Mouse (Mus musculus) granulocyte monocyte progenitor cell, adult 5-6 weeks (primary cell): Measurements from ENCODE around the gene Supt6. TPM values are rescaled to one million over a fixed set of nuclear protein-coding genes. Genes with fewer than 3 reads are reported as not detected.

Source experiments
- ATAC-seq: replicated peaks from 2 replicates; pipeline ENCODE4 v1.8.0; 2016; ENCODE audit warnings: mild to moderate bottlenecking, moderate TSS enrichment, inconsistent platforms; ENCODE audit not compliant: poor library complexity, severe bottlenecking
- total RNA-seq, 2 experiments: library from RNA; stranded (forward) in 1 of 2; stranded (reverse) in 1 of 2; fragments of 200-712, 200-1000 nt in 1 of 2; fragments of >200 nt in 1 of 2; fragmentation: Nextera tagmentation in 1 of 2; gene quantifications; 2 replicates each; pipeline ENCODE4 v1.2.3; 2014 to 2017

Gene Supt6
- total RNA-seq, 2 experiments from 2014 or later, result 35.2 to 39.3 TPM

GRCm38 (mm10) chr11:78183884-78184514 is 61.8 kb downstream of the Supt6 start:
- ATAC-seq, result no peak

- peak; percentile 85 for ATAC-seq
Observed at GRCm38 (mm10) chr11:78182961-78183844, 62.6 kb downstream of the Supt6 start, which contains the start of gene Rpl23a. Rpl23a (minus strand) TSS chr11:78183584.

- ATAC-seq, result no peak
Observed at GRCm38 (mm10) chr11:78182450-78182849, 63.3 kb downstream of the Supt6 start.

- no peak for ATAC-seq
Observed at GRCm38 (mm10) chr11:78181830-78182357, 63.9 kb downstream of the Supt6 start.

- no peak for ATAC-seq
Observed at GRCm38 (mm10) chr11:78180081-78180761, 65.6 kb downstream of the Supt6 start.

GRCm38 (mm10) chr11:78179438-78179999 is 66.3 kb downstream of the Supt6 start:
- ATAC-seq, result no peak

GRCm38 (mm10) chr11:78178859-78179437 is 66.8 kb downstream of the Supt6 start:
- no peak for ATAC-seq

GRCm38 (mm10) chr11:78177903-78178858 is 67.6 kb downstream of the Supt6 start:
- ATAC-seq, result peak; percentile 63

- ATAC-seq, result peak; percentile 45
Observed at GRCm38 (mm10) chr11:78177437-78177836, 68.3 kb downstream of the Supt6 start.

GRCm38 (mm10) chr11:78176905-78177331 is 68.9 kb downstream of the Supt6 start:
- ATAC-seq, result no peak

GRCm38 (mm10) chr11:78176402-78176862 is 69.4 kb downstream of the Supt6 start, which contains the start of the genes Nek8 and Tlcd1:
Nek8 (minus strand) TSS chr11:78176675.
Tlcd1 (plus strand) TSS chr11:78176711.
- ATAC-seq, result peak; percentile 56

GRCm38 (mm10) chr11:78175771-78176401 is 69.9 kb downstream of the Supt6 start:
- no peak for ATAC-seq

GRCm38 (mm10) chr11:78174506-78174905 is 71.3 kb downstream of the Supt6 start:
- no peak for ATAC-seq

GRCm38 (mm10) chr11:78172748-78173383 is 72.9 kb downstream of the Supt6 start:
- no peak for ATAC-seq

GRCm38 (mm10) chr11:78172034-78172747 is 73.6 kb downstream of the Supt6 start:
- ATAC-seq, result no peak

GRCm38 (mm10) chr11:78171328-78171727 is 74.5 kb downstream of the Supt6 start:
- no peak for ATAC-seq

- ATAC-seq, result no peak
Observed at GRCm38 (mm10) chr11:78170306-78170705, 75.5 kb downstream of the Supt6 start.
